Mouse (Mus musculus) heart, embryonic 14.5 days (tissue): ENCODE data around the gene Cblc. TPM values are rescaled to one million over a fixed set of nuclear protein-coding genes. Genes with fewer than 3 reads are reported as not detected.
"Not testable (repeated sequence)": the region's sequence is repeated elsewhere in the genome, so short reads cannot be mapped to it uniquely, and the experiment has no call there.

Experiments
- ATAC-seq: fragments of 200-750 bp; cut with Nextera tagmentation; 2 replicates; pipeline ENCODE4 v1.8.0; 2017; ENCODE audit warnings: low read depth, moderate TSS enrichment; ENCODE audit not compliant: insufficient number of reproducible peaks, insufficient read depth, low FRiP score
- H3K27ac ChIP-seq, 2 experiments: fragments of 200-500 bp in 1 of 2; fragments of 300-500 bp in 1 of 2; sonication (generic) in 1 of 2; replicated peaks in 1 of 2; 2 replicates each; pipeline ENCODE4 v1.5.1; 2012 to 2014; ENCODE audit warnings: low read depth in 2 of 2, low read length in 2 of 2, control low read depth in 1 of 2, mild to moderate bottlenecking in 1 of 2, mixed read lengths in 1 of 2; ENCODE audit not compliant: control insufficient read depth in 1 of 2, insufficient read depth in 1 of 2
- H3K27me3 ChIP-seq: fragments of 300-500 bp; sonication (generic); 2 replicates; pipeline ENCODE4 v1.6.1; 2014; ENCODE audit warnings: mild to moderate bottlenecking, low read length, control low read depth; ENCODE audit not compliant: control insufficient read depth, insufficient read depth
- H3K36me3 ChIP-seq: fragments of 300-500 bp; sonication (generic); 2 replicates; pipeline ENCODE4 v1.6.1; 2014; ENCODE audit warnings: mild to moderate bottlenecking, control low read depth, low read length, mixed read lengths; ENCODE audit not compliant: control insufficient read depth, insufficient read depth
- H3K4me1 ChIP-seq, 2 experiments: fragments of 200-500 bp in 1 of 2; fragments of 300-500 bp in 1 of 2; sonication (generic) in 1 of 2; 2 replicates each; pipeline ENCODE4 v1.6.1; 2012 to 2014; ENCODE audit warnings: low read length in 2 of 2, control low read depth in 1 of 2, mixed read lengths in 1 of 2; ENCODE audit not compliant: control insufficient read depth in 2 of 2, insufficient read depth in 2 of 2
- H3K4me2 ChIP-seq: fragments of 300-500 bp; sonication (generic); 2 replicates; pipeline ENCODE4 v1.6.1; 2014; ENCODE audit warnings: mild to moderate bottlenecking, low read length
- H3K4me3 ChIP-seq, 2 experiments: fragments of 200-500 bp in 1 of 2; fragments of 300-500 bp in 1 of 2; sonication (generic) in 1 of 2; 2 replicates each; pipeline ENCODE4 v1.5.1; 2012 to 2014; ENCODE audit warnings: low read length in 2 of 2, mild to moderate bottlenecking in 2 of 2, control low read depth in 1 of 2, low read depth in 1 of 2, moderate library complexity in 1 of 2; ENCODE audit not compliant: control insufficient read depth in 1 of 2, insufficient read depth in 1 of 2
- H3K9ac ChIP-seq: fragments of 300-500 bp; sonication (generic); 2 replicates; pipeline ENCODE4 v1.6.1; 2014; ENCODE audit warnings: mild to moderate bottlenecking, low read length
- H3K9me3 ChIP-seq: fragments of 300-500 bp; sonication (generic); 2 replicates; pipeline ENCODE4 v1.6.1; 2016; ENCODE audit warnings: low read length, control low read depth; ENCODE audit not compliant: control insufficient read depth
- WGBS: fragments of 180-500 bp; shearing (Covaris S2); extraction: QIAGEN DNeasy Blood & Tissue Kit; methylation state at CpG from one replicate; pipeline ENCODE4 v1.1.7; 2014; 5-methylcytosine and 5-hydroxymethylcytosine counted together
- polyA plus RNA-seq: library from polyadenylated mRNA; unstranded; fragments of >200 nt; fragmentation: Nextera tagmentation; extraction: Ambion mirVana; gene quantifications from 2 replicates; pipeline ENCODE4 v1.2.1, GENCODE M21; 2014

Gene Cblc
- polyA plus RNA-seq, 1 experiment from 2014 or later = not detected

DNA sequence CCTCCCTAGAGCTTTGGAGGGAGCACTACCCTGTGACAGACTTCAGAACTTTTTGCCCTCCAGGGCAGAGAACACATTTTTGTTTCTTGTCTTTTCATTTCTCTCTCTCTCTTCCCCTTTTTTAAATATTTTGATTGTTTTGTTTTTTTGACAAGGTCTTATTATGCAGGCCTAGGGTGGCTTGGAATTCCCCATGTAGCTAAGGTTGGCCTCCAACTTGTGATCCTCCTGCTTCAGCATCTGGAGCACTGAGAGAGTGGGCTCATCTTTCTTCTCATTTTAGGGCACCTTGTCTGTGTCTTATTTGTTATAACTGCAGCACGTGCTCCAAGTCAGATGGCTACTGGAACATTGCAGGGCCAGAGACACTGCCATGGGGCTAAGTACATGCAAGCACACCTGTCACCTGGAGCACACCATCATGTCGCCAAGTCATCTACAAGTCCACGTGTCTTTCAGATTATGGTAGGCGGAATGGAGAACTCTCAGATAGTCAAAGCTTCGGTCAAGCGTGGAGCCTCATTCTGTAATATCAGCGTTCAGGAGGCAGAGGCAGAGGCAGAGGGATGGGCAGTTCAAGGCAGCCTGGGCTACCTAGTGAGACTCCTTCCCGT is 9.9 kb upstream of the Cblc start:
- H3K9me3 ChIP-seq = peaks cover 3% of the 10 kb centered on the region; the same call in 1 of the 2 replicates
- WGBS = 79% methylated on average over 8 of the region's 8 CpGs
- H3K9ac ChIP-seq = no peak overlapping the region
- H3K36me3 ChIP-seq = no peaks in the 10 kb centered on the region
- H3K27me3 ChIP-seq = peaks cover 21% of the 10 kb centered on the region
- no peak overlapping the region for H3K4me3 ChIP-seq
- no peak overlapping the region for H3K27ac ChIP-seq
- H3K4me1 ChIP-seq = peaks cover 7 to 11% of the 10 kb centered on the region in 2 experiments; a peak in 3 of 4 replicates
- no peak overlapping the region for H3K4me2 ChIP-seq
- ATAC-seq = no peak

DNA sequence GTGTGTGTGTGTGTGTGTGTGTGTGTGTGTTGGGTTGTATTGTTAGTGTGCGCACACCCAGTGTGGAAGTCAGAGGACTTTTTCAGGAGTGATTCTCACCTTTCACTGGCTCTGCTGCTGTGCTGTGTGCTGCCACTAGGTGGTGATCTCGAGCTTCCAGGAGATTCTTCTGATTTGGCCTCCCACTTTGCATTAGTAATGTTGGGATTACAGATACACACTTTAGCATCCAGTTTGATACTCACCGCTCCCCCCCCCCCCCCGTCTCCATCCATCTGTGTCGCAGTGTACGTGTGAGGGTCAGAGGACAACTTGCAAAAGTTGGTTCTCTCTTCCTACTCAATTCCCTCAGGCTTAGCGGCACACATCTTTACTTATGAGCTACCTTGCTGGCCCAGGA is 6.4 kb upstream of the Cblc start:
- H3K27ac ChIP-seq = no peak overlapping the region
- no peak overlapping the region for H3K9ac ChIP-seq
- no peaks in the 10 kb centered on the region for H3K4me1 ChIP-seq
- no peak overlapping the region for H3K4me2 ChIP-seq
- no peak for ATAC-seq
- H3K9me3 ChIP-seq = peaks cover 3% of the 10 kb centered on the region; the same call in 1 of the 2 replicates
- no peaks in the 10 kb centered on the region for H3K36me3 ChIP-seq
- H3K27me3 ChIP-seq = no peaks in the 10 kb centered on the region
- 23% methylated on average over 6 of the region's 7 CpGs for WGBS
- no peak overlapping the region for H3K4me3 ChIP-seq

DNA sequence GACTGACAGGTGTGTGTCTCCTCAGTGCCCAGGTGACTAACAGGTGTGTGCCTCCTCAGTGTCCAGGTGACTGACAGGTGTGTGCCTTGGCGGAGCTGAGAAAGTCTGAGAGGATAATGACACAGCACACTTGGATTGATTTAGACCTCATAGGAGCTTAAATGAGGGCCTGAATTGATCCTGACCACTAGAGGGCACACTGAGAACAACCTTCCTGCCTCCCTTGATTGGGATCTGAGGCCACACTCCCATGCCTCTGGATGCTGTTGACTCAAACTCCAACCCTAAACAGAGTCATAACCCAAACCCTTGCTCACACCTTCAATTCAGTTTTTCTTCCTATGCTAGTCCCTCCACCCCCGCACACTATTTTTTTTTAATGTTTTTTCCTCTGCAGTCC is 4.2 kb upstream of the Cblc start:
- Histone ChIP-seq H3K27me3 (peaks cover 17% of the 10 kb centered on the region), H3K4me3 (no peak overlapping the region), H3K36me3 (no peaks in the 10 kb centered on the region), H3K9ac (no peak overlapping the region), H3K27ac (no peak overlapping the region), H3K9me3 (peaks cover 3% of the 10 kb centered on the region; the same call in 1 of the 2 replicates), H3K4me2 (no peak overlapping the region), H3K4me1 (peaks cover 0 to 4% of the 10 kb centered on the region in 2 experiments; a peak in 2 of 4 replicates)
- ATAC-seq = no peak
- 19% methylated on average over 2 of the region's 2 CpGs for WGBS

DNA sequence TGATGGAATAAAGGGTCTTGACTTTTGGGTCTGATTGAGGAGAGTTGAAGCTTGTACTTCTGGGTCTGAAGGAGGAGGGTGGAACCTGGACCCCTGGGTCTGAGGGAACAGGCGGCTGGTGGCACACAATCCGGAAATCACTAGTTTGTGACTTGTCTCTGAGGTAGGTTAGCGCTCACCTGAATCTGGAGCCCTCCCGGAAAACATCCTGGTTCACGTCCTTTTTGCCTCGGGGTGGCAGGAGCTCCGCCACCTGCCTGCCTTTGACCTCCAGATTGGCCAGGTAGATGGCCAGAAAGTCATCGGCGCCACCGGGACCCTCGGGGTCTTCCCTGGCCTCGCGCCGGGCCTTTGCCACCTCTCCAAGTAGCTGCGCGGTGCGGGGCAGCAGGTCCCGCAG is 355 bp downstream of the Cblc start:
- H3K36me3 ChIP-seq = no peaks in the 10 kb centered on the region
- 9% methylated on average over 18 of the region's 18 CpGs for WGBS
- no peak overlapping the region for H3K27ac ChIP-seq
- peaks cover 0 to 4% of the 10 kb centered on the region in 2 experiments; a peak in 2 of 4 replicates for H3K4me1 ChIP-seq
- H3K9ac ChIP-seq = no peak overlapping the region
- H3K4me3 ChIP-seq = peak overlapping the region in 1 of 2 experiments; percentile 22; a peak in 2 of 4 replicates
- peak overlapping the region; percentile 47 for H3K4me2 ChIP-seq
- no peaks in the 10 kb centered on the region for H3K9me3 ChIP-seq
- H3K27me3 ChIP-seq = peaks cover 20% of the 10 kb centered on the region
- no peak for ATAC-seq

DNA sequence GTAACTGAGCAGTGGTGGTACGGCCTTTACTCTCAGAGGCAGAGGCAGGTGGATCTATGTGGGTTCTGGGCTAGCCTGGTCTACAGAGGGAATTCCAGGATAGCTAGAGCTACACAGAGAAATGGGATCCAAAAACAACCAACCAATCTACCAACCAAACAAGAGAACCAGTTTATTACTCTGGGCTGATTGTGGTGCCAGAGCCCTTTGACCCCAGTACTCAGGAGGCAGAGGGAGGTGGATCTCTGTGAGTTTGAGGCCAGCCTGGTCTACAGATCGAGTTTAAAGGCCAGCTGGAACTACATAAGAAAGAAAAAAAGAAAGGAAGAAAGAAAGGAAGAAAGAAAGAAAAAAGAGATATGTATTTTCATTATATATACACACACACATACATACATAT is 1.4 kb downstream of the Cblc start:
- no peaks in the 10 kb centered on the region for H3K9me3 ChIP-seq
- no peaks in the 10 kb centered on the region for H3K36me3 ChIP-seq
- H3K9ac ChIP-seq = no peak overlapping the region
- H3K4me3 ChIP-seq = no peak overlapping the region
- no peak for ATAC-seq
- 73% methylated on average over 2 of the region's 2 CpGs for WGBS
- H3K27me3 ChIP-seq = peaks cover 23% of the 10 kb centered on the region
- H3K4me2 ChIP-seq = no peak overlapping the region
- H3K4me1 ChIP-seq = peaks cover 0 to 4% of the 10 kb centered on the region in 2 experiments; a peak in 2 of 4 replicates
- no peak overlapping the region for H3K27ac ChIP-seq

DNA sequence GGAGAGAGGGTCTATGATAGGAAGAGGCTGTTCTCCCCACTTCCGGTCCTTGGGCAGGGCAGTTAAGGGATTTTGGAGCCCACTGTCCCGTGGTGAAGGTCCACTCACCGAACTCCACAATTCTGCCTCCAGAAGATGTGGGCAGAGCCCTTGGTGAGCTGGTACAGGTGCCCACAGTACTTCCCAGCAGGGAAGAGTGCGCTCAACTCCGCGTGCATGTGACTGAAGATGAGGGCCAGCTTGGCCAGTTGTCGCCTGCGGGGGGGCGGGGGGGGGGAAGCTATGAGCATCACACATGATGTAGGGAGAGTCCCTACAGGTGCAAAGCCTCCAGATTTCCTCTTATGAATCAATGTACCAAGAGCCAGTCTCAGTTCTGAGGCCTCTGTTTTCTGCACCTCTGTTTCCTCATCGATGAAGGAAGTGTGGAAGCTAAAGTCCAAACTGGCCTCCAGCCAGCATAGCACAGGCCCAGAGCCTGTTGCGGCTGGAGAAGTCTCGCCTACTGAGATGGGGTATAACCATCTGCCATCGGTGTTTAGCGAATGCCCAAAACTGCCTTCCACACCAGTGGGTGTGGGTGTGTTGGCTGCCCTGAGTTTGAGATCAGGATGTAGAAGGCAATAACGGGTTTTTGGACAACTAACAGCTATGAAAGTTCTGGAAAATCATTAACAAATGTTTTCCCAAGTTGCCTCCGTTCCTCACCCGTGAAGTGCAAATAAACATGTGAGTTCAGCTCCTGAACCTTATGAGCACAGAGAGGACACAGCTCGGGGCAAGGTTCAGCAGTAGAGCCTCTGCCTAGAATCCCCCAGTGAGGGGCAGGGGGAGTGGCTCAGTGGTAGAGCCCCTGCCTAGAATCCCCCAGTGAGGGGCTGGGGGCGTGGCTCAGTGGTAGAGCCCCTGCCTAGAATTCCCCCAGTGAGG is 3.6 kb downstream of the Cblc start:
- H3K27me3 ChIP-seq = peaks cover 23% of the 10 kb centered on the region
- no peaks in the 10 kb centered on the region for H3K9me3 ChIP-seq
- H3K4me2 ChIP-seq = no peak overlapping the region
- H3K4me1 ChIP-seq = peaks cover 0 to 7% of the 10 kb centered on the region in 2 experiments; a peak in 3 of 4 replicates
- no peak overlapping the region for H3K4me3 ChIP-seq
- no peaks in the 10 kb centered on the region for H3K36me3 ChIP-seq
- 81% methylated on average over 19 of the region's 19 CpGs for WGBS
- ATAC-seq = no peak
- no peak overlapping the region for H3K27ac ChIP-seq
- no peak overlapping the region for H3K9ac ChIP-seq

DNA sequence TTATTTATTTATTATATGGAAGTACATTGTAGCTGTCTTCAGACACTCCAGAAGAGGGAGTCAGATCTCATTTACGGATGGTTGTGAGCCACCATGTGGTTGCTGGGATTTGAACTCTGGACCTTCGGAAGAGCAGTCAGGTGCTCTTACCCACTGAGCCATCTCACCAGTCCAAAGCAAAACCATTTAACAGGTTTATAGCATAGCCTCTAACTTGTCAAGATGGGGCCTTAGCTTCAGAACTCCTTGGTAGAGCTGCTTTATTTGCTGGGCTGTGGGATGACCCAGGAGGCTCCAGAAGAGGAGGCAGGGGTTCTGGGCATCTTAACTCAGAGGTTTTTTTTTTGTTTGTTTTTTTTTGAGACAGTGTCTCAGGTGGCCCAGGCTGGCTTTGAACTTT is 5.1 kb downstream of the Cblc start:
- H3K4me2 ChIP-seq, H3K9ac ChIP-seq, H3K4me1 ChIP-seq, H3K4me3 ChIP-seq, ATAC-seq, H3K27ac ChIP-seq, H3K9me3 ChIP-seq, H3K36me3 ChIP-seq: not testable (repeated sequence)
- 79% methylated on average over 2 of the region's 2 CpGs for WGBS
- H3K27me3 ChIP-seq = peaks cover 14% of the 10 kb centered on the region
